Comparison of ENCODE assay signal across 8 mouse cellular contexts in the genomic region with DNA sequence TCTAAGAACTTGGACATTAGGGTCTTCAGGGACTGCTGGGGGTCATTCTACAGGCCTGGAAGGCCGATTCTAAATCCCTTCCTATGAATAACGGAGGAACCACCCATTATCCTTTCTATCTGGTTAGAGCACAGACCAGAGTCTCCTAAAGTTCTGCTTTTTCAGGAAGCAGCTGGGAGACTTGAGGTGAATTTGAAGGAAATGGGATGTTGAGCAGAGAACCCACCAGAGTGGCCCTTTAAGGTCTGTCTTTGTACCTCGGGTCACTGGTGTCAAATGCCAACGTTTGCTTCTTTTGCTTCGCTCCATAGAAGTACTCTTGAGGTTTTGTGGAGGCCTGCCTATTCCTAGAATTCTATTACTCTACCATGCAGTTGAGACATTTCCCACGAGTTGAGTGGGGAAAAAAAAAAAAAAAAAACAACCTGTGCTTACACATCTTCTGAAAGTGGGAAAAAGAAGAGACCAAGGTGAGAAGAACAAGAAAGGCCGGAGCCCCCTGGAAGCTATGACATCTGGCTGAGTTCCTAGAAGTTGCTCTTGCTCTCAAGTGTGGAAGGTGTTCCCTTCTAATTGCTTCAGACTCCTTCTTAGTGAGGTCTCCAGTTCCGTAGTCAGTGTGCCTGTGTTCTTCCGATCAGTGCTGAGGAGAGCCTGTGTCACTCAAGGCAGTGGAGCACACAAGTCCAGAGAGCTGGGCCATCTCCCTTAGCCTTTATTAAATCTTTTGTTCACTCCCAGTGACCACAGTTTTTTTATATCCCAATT. TPM values are rescaled to one million over a fixed set of nuclear protein-coding genes. Genes with fewer than 3 reads are reported as not detected.
DNase-seq lines count a peak whose midpoint lies in the region; ATAC-seq and TF ChIP-seq lines count a peak whose summit lies in the region.

No protein-coding gene starts in this region.

- H3K36me3 ChIP-seq in lung, postnatal 0 days (ENCODE audit: insufficient read depth, low read length): no peaks in the 10 kb centered on the region
- H3K36me3 ChIP-seq in forebrain, embryonic 12.5 days (replicated peaks): no peaks in the 10 kb centered on the region
- H3K36me3 ChIP-seq in limb, embryonic 11.5 days (ENCODE audit: control insufficient read depth, insufficient read depth, low read length): no peaks in the 10 kb centered on the region; the same call in 1 of the 2 replicates
- no peaks in the 10 kb centered on the region for H3K36me3 ChIP-seq in small intestine, adult 2 months (ENCODE audit: control insufficient read depth, insufficient read depth, low read length)

- ATAC-seq in lung, postnatal 0 days: no peak
- ATAC-seq in forebrain, embryonic 12.5 days (ENCODE audit: low FRiP score): no peak
- no peak for ATAC-seq in limb, embryonic 11.5 days (ENCODE audit: insufficient number of reproducible peaks, low FRiP score, low TSS enrichment, low read depth)

- H3K27ac ChIP-seq in lung, postnatal 0 days (ENCODE audit: low read length): peak overlapping the region; percentile 100
- H3K27ac ChIP-seq in forebrain, embryonic 12.5 days: peak overlapping the region; percentile 100
- H3K27ac ChIP-seq in limb, embryonic 11.5 days (replicated peaks; ENCODE audit: low read depth, low read length): peak overlapping the region; percentile 96
- H3K27ac ChIP-seq in small intestine, adult 2 months (ENCODE audit: insufficient read depth, low read depth, low read length): peak overlapping the region; percentile 73

- peaks cover 29% of the 10 kb centered on the region for H3K4me1 ChIP-seq in lung, postnatal 0 days (ENCODE audit: insufficient read depth, low read depth, low read length)
- H3K4me1 ChIP-seq in lung, adult 2 months (ENCODE audit: control insufficient read depth, insufficient read depth, low read length): peaks cover 22% of the 10 kb centered on the region
- H3K4me1 ChIP-seq in forebrain, embryonic 12.5 days: peaks cover 50% of the 10 kb centered on the region
- peaks cover 36% of the 10 kb centered on the region for H3K4me1 ChIP-seq in limb, embryonic 11.5 days (ENCODE audit: control insufficient read depth, insufficient read depth, low read length)
- H3K4me1 ChIP-seq in small intestine, adult 2 months (ENCODE audit: control insufficient read depth, insufficient read depth, insufficient read length, low read length): peaks cover 21% of the 10 kb centered on the region

- peak; percentile 58 for DNase-seq in lung, postnatal 0 days (ENCODE audit: low spot score)
- DNase-seq in lung, adult 2 months: no peak
- DNase-seq in limb, embryonic 11.5 days (ENCODE audit: low spot score): no peak
- no peak for DNase-seq in layer of hippocampus, adult 9-10 months (ENCODE audit: low spot score)
- no peak for DNase-seq in gastrocnemius, adult 8-10 months (ENCODE audit: low spot score in 2 of 2)
- no peak for DNase-seq in T-cell, adult 2 months (ENCODE audit: low spot score)

- no peak for TF ChIP-seq POLR2A in lung, adult 2 months (IDR thresholded peaks at IDR 0.05; ENCODE audit: borderline replicate concordance, extremely low read depth, low read depth, low read length)
- TF ChIP-seq POLR2A in small intestine, adult 2 months (IDR thresholded peaks at IDR 0.05; ENCODE audit: low read depth, low read length): no peak

- TF ChIP-seq EP300 in lung, postnatal 0 days (IDR thresholded peaks at IDR 0.05): no peak

- no peak overlapping the region; the same call in 1 of the 2 replicates for H3K9ac ChIP-seq in lung, postnatal 0 days (replicated peaks; ENCODE audit: low read depth)
- peak overlapping the region; percentile 41; the same call in 1 of the 2 replicates for H3K9ac ChIP-seq in forebrain, embryonic 12.5 days
- peak overlapping the region; percentile 56 for H3K9ac ChIP-seq in limb, embryonic 11.5 days (ENCODE audit: low read length)

- H3K4me3 ChIP-seq in lung, postnatal 0 days (ENCODE audit: low read depth, low read length): peak overlapping the region; percentile 18; the same call in 1 of the 2 replicates
- no peak overlapping the region for H3K4me3 ChIP-seq in lung, adult 2 months (replicated peaks; ENCODE audit: extremely low read depth, low read depth, low read length)
- peak overlapping the region; percentile 25 for H3K4me3 ChIP-seq in forebrain, embryonic 12.5 days (replicated peaks)
- no peak overlapping the region for H3K4me3 ChIP-seq in limb, embryonic 11.5 days (ENCODE audit: low read depth, low read length)
- no peak overlapping the region for H3K4me3 ChIP-seq in small intestine, adult 2 months (ENCODE audit: low read depth, low read length)

- peak overlapping the region; percentile 44 for H3K4me2 ChIP-seq in lung, postnatal 0 days (replicated peaks; ENCODE audit: low read depth, low read length)
- peak overlapping the region; percentile 100 for H3K4me2 ChIP-seq in forebrain, embryonic 12.5 days
- peak overlapping the region; percentile 30 for H3K4me2 ChIP-seq in limb, embryonic 11.5 days (ENCODE audit: low read depth, severe bottlenecking)

- no peaks in the 10 kb centered on the region for H3K9me3 ChIP-seq in lung, postnatal 0 days (ENCODE audit: low read length)
- H3K9me3 ChIP-seq in forebrain, embryonic 12.5 days: no peaks in the 10 kb centered on the region
- no peaks in the 10 kb centered on the region for H3K9me3 ChIP-seq in limb, embryonic 11.5 days (ENCODE audit: control insufficient read depth, low read length)

- H3K27me3 ChIP-seq in lung, postnatal 0 days (replicated peaks; ENCODE audit: insufficient read depth, low read length): no peaks in the 10 kb centered on the region
- H3K27me3 ChIP-seq in forebrain, embryonic 12.5 days: no peaks in the 10 kb centered on the region
- H3K27me3 ChIP-seq in limb, embryonic 11.5 days (ENCODE audit: control insufficient read depth, insufficient read depth, low read length): no peaks in the 10 kb centered on the region
- no peaks in the 10 kb centered on the region for H3K27me3 ChIP-seq in small intestine, adult 2 months (ENCODE audit: control insufficient read depth, insufficient read depth, low read length)

- 13% methylated on average over 9 of the region's 9 CpGs for WGBS in lung, postnatal 0 days
- 28% methylated on average over 9 of the region's 9 CpGs for WGBS in lung, adult 2 months
- 24% methylated on average over 9 of the region's 9 CpGs for WGBS in forebrain, embryonic 12.5 days
- 24% methylated on average over 9 of the region's 9 CpGs for WGBS in limb, embryonic 11.5 days
- WGBS in small intestine, adult 2 months: 37% methylated on average over 9 of the region's 9 CpGs

- no peak for TF ChIP-seq CTCF in lung, postnatal 0 days (IDR thresholded peaks at IDR 0.05)
- no peak for TF ChIP-seq CTCF in lung, adult 2 months (IDR thresholded peaks at IDR 0.05; ENCODE audit: insufficient read depth, low read length)
- no peak for TF ChIP-seq CTCF in small intestine, adult 2 months (IDR thresholded peaks at IDR 0.05; ENCODE audit: extremely low read depth, insufficient read length, insufficient replicate concordance, low read depth, low read length)

RNA-seq across cellular contexts. Expression of a gene that starts 0.6 kb away (rescaled TPM):
- polyA plus RNA-seq in lung, postnatal 0 days (2015; fragmentation: Nextera tagmentation; extraction: Ambion mirVana): 533 and 563 TPM in 2 replicates
- 1,982 and 2,310 TPM in 2 replicates for polyA plus RNA-seq in lung, adult 2 months (2012; rRNA removed)
- polyA plus RNA-seq in forebrain, embryonic 12.5 days (2016; fragmentation: Nextera tagmentation; extraction: Ambion mirVana): 516 and 526 TPM in 2 replicates
- polyA plus RNA-seq in limb, embryonic 11.5 days (2014; fragmentation: Nextera tagmentation; extraction: Ambion mirVana): 221 and 223 TPM in 2 replicates
- 683 and 1,784 TPM in 2 replicates for polyA plus RNA-seq in small intestine, adult 2 months (2012; rRNA removed)
- 10 to 100 TPM; 64.6 to 83.2 (median 76.8) TPM for total RNA-seq in gastrocnemius, adult 8-10 months (2022)

RNA-seq across cellular contexts. Expression of a gene that starts 9.0 kb away (rescaled TPM):
- polyA plus RNA-seq in lung, postnatal 0 days (2015; fragmentation: Nextera tagmentation; extraction: Ambion mirVana): 2.3 TPM in 2 replicates
- polyA plus RNA-seq in lung, adult 2 months (2012; rRNA removed): 1.4 and 1.9 TPM in 2 replicates
- 2.0 and 3.0 TPM in 2 replicates for polyA plus RNA-seq in forebrain, embryonic 12.5 days (2016; fragmentation: Nextera tagmentation; extraction: Ambion mirVana)
- polyA plus RNA-seq in limb, embryonic 11.5 days (2014; fragmentation: Nextera tagmentation; extraction: Ambion mirVana): 0.88 and 1.4 TPM in 2 replicates
- polyA plus RNA-seq in small intestine, adult 2 months (2012; rRNA removed): 4.5 and 7.0 TPM in 2 replicates
- total RNA-seq in gastrocnemius, adult 8-10 months (2022): under 1 TPM in 1 of 4 experiments, not detected in 3; 0.31 TPM

RNA-seq across cellular contexts. Expression of a gene that starts 10.7 kb away (rescaled TPM):
- polyA plus RNA-seq in lung, postnatal 0 days (2015; fragmentation: Nextera tagmentation; extraction: Ambion mirVana): 289 and 300 TPM in 2 replicates
- 313 and 336 TPM in 2 replicates for polyA plus RNA-seq in lung, adult 2 months (2012; rRNA removed)
- polyA plus RNA-seq in forebrain, embryonic 12.5 days (2016; fragmentation: Nextera tagmentation; extraction: Ambion mirVana): 445 and 449 TPM in 2 replicates
- polyA plus RNA-seq in limb, embryonic 11.5 days (2014; fragmentation: Nextera tagmentation; extraction: Ambion mirVana): 406 and 414 TPM in 2 replicates
- 212 and 412 TPM in 2 replicates for polyA plus RNA-seq in small intestine, adult 2 months (2012; rRNA removed)
- 100 to 1,000 TPM; 192 to 219 (median 202) TPM for total RNA-seq in gastrocnemius, adult 8-10 months (2022)

RNA-seq across cellular contexts. Expression of a gene that starts 32.5 kb away (rescaled TPM):
- polyA plus RNA-seq in lung, postnatal 0 days (2015; fragmentation: Nextera tagmentation; extraction: Ambion mirVana): 0.07 and 0.10 TPM in 2 replicates
- polyA plus RNA-seq in lung, adult 2 months (2012; rRNA removed): 1.9 and 2.7 TPM in 2 replicates
- polyA plus RNA-seq in forebrain, embryonic 12.5 days (2016; fragmentation: Nextera tagmentation; extraction: Ambion mirVana): 0.12 and 0.14 TPM in 2 replicates
- polyA plus RNA-seq in limb, embryonic 11.5 days (2014; fragmentation: Nextera tagmentation; extraction: Ambion mirVana): 0.06 TPM in 1 of 2 replicates, not detected in the other
- 3.7 and 5.8 TPM in 2 replicates for polyA plus RNA-seq in small intestine, adult 2 months (2012; rRNA removed)
- total RNA-seq in gastrocnemius, adult 8-10 months (2022): under 1 TPM in 1 of 4 experiments, not detected in 3; 0.11 TPM

RNA-seq across cellular contexts. Expression of a gene that starts 44.8 kb away (rescaled TPM):
- polyA plus RNA-seq in lung, postnatal 0 days (2015; fragmentation: Nextera tagmentation; extraction: Ambion mirVana): 112 and 118 TPM in 2 replicates
- 178 and 213 TPM in 2 replicates for polyA plus RNA-seq in lung, adult 2 months (2012; rRNA removed)
- 104 and 110 TPM in 2 replicates for polyA plus RNA-seq in forebrain, embryonic 12.5 days (2016; fragmentation: Nextera tagmentation; extraction: Ambion mirVana)
- polyA plus RNA-seq in limb, embryonic 11.5 days (2014; fragmentation: Nextera tagmentation; extraction: Ambion mirVana): 126 and 129 TPM in 2 replicates
- polyA plus RNA-seq in small intestine, adult 2 months (2012; rRNA removed): 82.6 and 131 TPM in 2 replicates
- total RNA-seq in gastrocnemius, adult 8-10 months (2022): 100 to 1,000 TPM; 122 to 142 (median 131) TPM

Comparison
In these comparisons a context has a peak if more than half of its experiments do, and no peak if none do; other contexts are left out.
1. H3K4me3 ChIP-seq: peak in lung, postnatal 0 days (single experiment) and forebrain, embryonic 12.5 days (single experiment); none in lung, adult 2 months (single experiment), limb, embryonic 11.5 days (single experiment) and small intestine, adult 2 months (single experiment).
2. H3K4me2 ChIP-seq: peak in every context shown above with its lines; median percentile 100 in forebrain, embryonic 12.5 days; 44 in lung, postnatal 0 days; 30 in limb, embryonic 11.5 days.
3. Peak in every context shown above with its lines, with median percentiles within 50 percentile points of each other: H3K27ac ChIP-seq.